Mouse (Mus musculus) CH12.LX (cell line): ENCODE results near the gene Msmp. TPM values are rescaled to one million over a fixed set of nuclear protein-coding genes. Genes with fewer than 3 reads are reported as not detected.

Experiments used
- DNase-seq: peaks from one replicate; pipeline ENCODE4 v3.0.0-alpha.2; 2013; ENCODE audit errors: extremely low read depth
- H3K27ac ChIP-seq: 2 replicates; pipeline ENCODE4 v1.5.1; 2012; ENCODE audit warnings: low read depth, mild to moderate bottlenecking, control low read depth, moderate library complexity; ENCODE audit not compliant: insufficient read depth
- H3K27me3 ChIP-seq: replicated peaks from 2 replicates; pipeline ENCODE3; 2012; ENCODE audit warnings: inconsistent platforms
- H3K36me3 ChIP-seq, 2 experiments: replicated peaks in 1 of 2; 2 replicates each; pipeline versions ENCODE3 to v1.6.1; 2012; ENCODE audit warnings: inconsistent platforms in 1 of 2, low read length in 1 of 2, mild to moderate bottlenecking in 1 of 2, mixed read lengths in 1 of 2, moderate library complexity in 1 of 2; ENCODE audit not compliant: control insufficient read depth in 1 of 2, insufficient read depth in 1 of 2
- H3K4me1 ChIP-seq, 2 experiments: 2 replicates each; pipeline ENCODE4 v1.6.1; 2012; ENCODE audit warnings: inconsistent platforms in 1 of 2, moderate library complexity in 1 of 2; ENCODE audit not compliant: insufficient read depth in 2 of 2, control insufficient read depth in 1 of 2
- H3K4me2 ChIP-seq: 2 replicates; pipeline ENCODE4 v1.6.1; 2012; ENCODE audit warnings: low read depth, mild to moderate bottlenecking, control low read depth; ENCODE audit not compliant: poor library complexity, insufficient read depth, severe bottlenecking
- H3K4me3 ChIP-seq, 3 experiments: fragments of 150-350 bp in 1 of 3; sonication (generic) in 1 of 3; replicated peaks in 1 of 3; 2 replicates each; pipeline versions ENCODE3 to v1.5.1; 2011 to 2012; ENCODE audit warnings: low read depth in 2 of 3, low read length in 2 of 3, mild to moderate bottlenecking in 2 of 3, moderate library complexity in 2 of 3, control low read depth in 1 of 3, improper control_type of control experiment in 1 of 3, inconsistent platforms in 1 of 3, mixed read lengths in 1 of 3; ENCODE audit not compliant: poor library complexity in 1 of 3
- H3K79me2 ChIP-seq: replicated peaks from 2 replicates; pipeline ENCODE4 v1.6.1; 2012; ENCODE audit warnings: mild to moderate bottlenecking, moderate library complexity; ENCODE audit not compliant: control insufficient read depth, poor library complexity, insufficient read depth, severe bottlenecking; ENCODE audit errors: extremely low read depth
- H3K9ac ChIP-seq: 2 replicates; pipeline ENCODE4 v1.6.1; 2012; ENCODE audit warnings: low read depth, mild to moderate bottlenecking, control low read depth, moderate library complexity; ENCODE audit not compliant: insufficient read depth
- H3K9me3 ChIP-seq: replicated peaks from 2 replicates; pipeline ENCODE3; 2012; ENCODE audit warnings: low read length, inconsistent platforms, mixed read lengths
- BHLHE40 ChIP-seq: IDR thresholded peaks from 2 replicates; pipeline ENCODE4 v1.6.1; 2011; ENCODE audit warnings: mild to moderate bottlenecking, low read depth, low read length, improper control_type of control experiment
- CHD1 ChIP-seq: IDR thresholded peaks from 2 replicates; pipeline ENCODE4 v1.6.1; 2012; ENCODE audit warnings: low read depth, low read length, improper control_type of control experiment, inconsistent platforms
- CHD2 ChIP-seq: IDR thresholded peaks from 2 replicates; pipeline ENCODE4 v1.6.1; 2011; ENCODE audit warnings: low read length, improper control_type of control experiment
- CTCF ChIP-seq, 2 experiments: IDR thresholded peaks in 1 of 2; conservative IDR thresholded peaks in 1 of 2; 2 replicates each; pipeline ENCODE4 v1.5.1; 2011 to 2012; ENCODE audit warnings: low read depth in 2 of 2, low read length in 2 of 2, improper control_type of control experiment in 1 of 2, inconsistent platforms in 1 of 2, mild to moderate bottlenecking in 1 of 2, moderate library complexity in 1 of 2
- E2F4 ChIP-seq: IDR thresholded peaks from 2 replicates; pipeline ENCODE4 v1.6.1; 2011; ENCODE audit warnings: low read depth, low read length, improper control_type of control experiment; ENCODE audit not compliant: insufficient replicate concordance
- ETS1 ChIP-seq: conservative IDR thresholded peaks from 2 replicates; pipeline ENCODE4 v1.6.1; 2012; ENCODE audit warnings: low read depth, mild to moderate bottlenecking, inconsistent platforms, low read length, improper control_type of control experiment, moderate library complexity
- GABPA ChIP-seq: IDR thresholded peaks from 2 replicates; pipeline ENCODE4 v1.6.1; 2012; ENCODE audit warnings: low read depth, low read length, improper control_type of control experiment, inconsistent platforms; ENCODE audit not compliant: insufficient replicate concordance
- JUND ChIP-seq: conservative IDR thresholded peaks from 2 replicates; pipeline ENCODE4 v1.6.1; 2011; ENCODE audit warnings: low read depth, low read length, improper control_type of control experiment
- KAT2A ChIP-seq: IDR thresholded peaks from 2 replicates; pipeline ENCODE4 v1.6.1; 2012; ENCODE audit warnings: low read length, improper control_type of control experiment, inconsistent platforms; ENCODE audit not compliant: insufficient replicate concordance
- MAX ChIP-seq: IDR thresholded peaks from 2 replicates; pipeline ENCODE4 v1.6.1; 2011; ENCODE audit warnings: low read length, improper control_type of control experiment
- MEF2A ChIP-seq: IDR thresholded peaks from 2 replicates; pipeline ENCODE4 v1.6.1; 2014; ENCODE audit warnings: low read depth, mild to moderate bottlenecking, inconsistent platforms, low read length, improper control_type of control experiment, borderline replicate concordance
- MXI1 ChIP-seq: IDR thresholded peaks from 2 replicates; pipeline ENCODE4 v1.6.1; 2011; ENCODE audit warnings: mild to moderate bottlenecking, low read depth, low read length, improper control_type of control experiment
- MYC ChIP-seq: IDR thresholded peaks from 2 replicates; pipeline ENCODE4 v1.6.1; 2011; ENCODE audit warnings: low read depth, mild to moderate bottlenecking, improper control_type of control experiment, low read length
- NELFE ChIP-seq: IDR thresholded peaks from 2 replicates; pipeline ENCODE4 v1.6.1; 2011; ENCODE audit warnings: low read depth, low read length, improper control_type of control experiment
- POLR2A ChIP-seq: IDR thresholded peaks from 2 replicates; pipeline ENCODE4 v1.6.1; 2011; ENCODE audit warnings: low read depth, mild to moderate bottlenecking, improper control_type of control experiment, low read length
- SIN3A ChIP-seq: IDR thresholded peaks from 2 replicates; pipeline ENCODE4 v1.6.1; 2012; ENCODE audit warnings: low read length, improper control_type of control experiment, inconsistent platforms
- TBP ChIP-seq: conservative IDR thresholded peaks from 2 replicates; pipeline ENCODE4 v1.6.1; 2011; ENCODE audit warnings: low read depth, low read length, improper control_type of control experiment
- TCF12 ChIP-seq: IDR thresholded peaks from 2 replicates; pipeline ENCODE4 v1.6.1; 2014; ENCODE audit warnings: low read depth, mild to moderate bottlenecking, inconsistent platforms, low read length, improper control_type of control experiment
- UBTF ChIP-seq: IDR thresholded peaks from 2 replicates; pipeline ENCODE4 v1.6.1; 2012; ENCODE audit warnings: low read depth, mild to moderate bottlenecking, inconsistent platforms, low read length, improper control_type of control experiment, moderate library complexity
- USF1 ChIP-seq: IDR thresholded peaks from 2 replicates; pipeline ENCODE4 v1.6.1; 2014; ENCODE audit warnings: low read depth, mild to moderate bottlenecking, inconsistent platforms, low read length, improper control_type of control experiment
- USF2 ChIP-seq: conservative IDR thresholded peaks from 2 replicates; pipeline ENCODE4 v1.6.1; 2011; ENCODE audit warnings: low read depth, low read length, improper control_type of control experiment
- ZC3H11A ChIP-seq: IDR thresholded peaks from 2 replicates; pipeline ENCODE4 v1.6.1; 2012; ENCODE audit warnings: low read depth, mild to moderate bottlenecking, inconsistent platforms, low read length, improper control_type of control experiment
- ZMIZ1 ChIP-seq: IDR thresholded peaks from 2 replicates; pipeline ENCODE4 v1.6.1; 2012; ENCODE audit warnings: low read depth, mild to moderate bottlenecking, inconsistent platforms, low read length, improper control_type of control experiment
- ZNF384 ChIP-seq: IDR thresholded peaks from 2 replicates; pipeline ENCODE4 v1.6.1; 2012; ENCODE audit warnings: low read depth, low read length, improper control_type of control experiment, inconsistent platforms
- dilution Hi-C: fragments of 300-500 bp; cut with MboI; formaldehyde crosslinking; loops from 2 replicates; pipeline ENCODE4 v1.14.3; 2020; ENCODE audit warnings: low sequenced_read_pairs; ENCODE audit not compliant: extremely low pct_unique_long_range_greater_than_20kb, extremely low pct_ligation_motif_present
- in situ Hi-C: fragments of 300-500 bp; cut with MboI; formaldehyde crosslinking; loops from 3 replicates; pipeline ENCODE4 v1.14.3; 2019; ENCODE audit warnings: low sequenced_read_pairs, low pct_ligation_motif_present, low pct_unique_long_range_greater_than_20kb, mixed read lengths
- polyA plus RNA-seq: library from polyadenylated mRNA; unstranded; fragments of >175 nt; gene quantifications from 2 replicates; pipeline ENCODE4 v1.2.1, GENCODE M21; 2012; ENCODE audit warnings: low read depth; ENCODE audit not compliant: insufficient read length
- total RNA-seq, 2 experiments: library from RNA; depleted of rRNA; stranded (reverse); fragments of 300-350 nt in 1 of 2; fragments of >200 nt in 1 of 2; gene quantifications; 2 replicates each; pipeline ENCODE4 v1.2.3; 2012 to 2014

Msmp gene
- total and polyA plus RNA-seq, 3 experiments, result 0.72 to 5.9 TPM; not detected in 1

DNA sequence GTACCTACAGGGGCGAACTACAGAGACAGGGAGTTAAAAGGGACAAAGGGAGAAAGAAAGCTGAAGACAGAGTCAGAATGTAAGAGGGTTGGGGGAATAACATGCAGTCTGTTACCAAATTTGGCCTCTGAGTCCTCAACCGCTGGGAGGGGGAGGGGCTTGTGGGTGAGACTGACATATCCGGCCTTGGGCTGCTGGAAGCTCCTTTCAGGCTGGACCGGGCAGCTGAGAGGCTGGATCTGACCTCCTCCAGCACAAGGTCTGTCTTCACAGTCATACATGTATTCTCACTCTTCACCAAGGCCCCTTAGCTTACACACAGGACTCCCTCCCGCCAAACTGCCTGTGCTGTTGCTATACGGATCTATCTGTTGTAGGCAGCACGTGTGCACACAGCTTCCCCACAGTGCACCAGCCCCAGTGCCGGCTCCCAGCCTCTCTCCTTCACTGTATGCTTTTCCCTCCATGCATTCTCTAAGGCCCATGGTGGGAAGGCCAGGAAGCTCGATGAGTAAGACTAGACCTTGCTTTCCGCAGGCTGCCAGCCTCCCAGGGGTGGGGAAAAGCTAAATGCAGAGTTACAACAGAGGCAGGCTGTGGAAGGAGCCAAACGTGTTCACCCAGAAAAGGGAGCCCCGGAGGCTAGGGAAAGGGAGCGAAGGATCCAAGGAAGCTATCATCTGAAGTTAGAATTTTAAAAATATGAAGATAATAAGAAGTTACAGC is 25.5 kb downstream of the Msmp start:
- Histone ChIP-seq H3K4me1 (peaks cover 24 to 81% of the 10 kb centered on the region in 2 experiments), H3K9ac (no peak overlapping the region), H3K27ac (peak overlapping the region; percentile 29; the same call in 1 of the 2 replicates), H3K4me2 (peak overlapping the region; percentile 92), H3K4me3 (no peak overlapping the region), H3K9me3 (no peaks in the 10 kb centered on the region), H3K79me2 (peaks cover 46% of the 10 kb centered on the region), H3K36me3 (peaks cover 29 to 47% of the 10 kb centered on the region in 2 experiments), H3K27me3 (no peaks in the 10 kb centered on the region)
- peak; percentile 54 for TF ChIP-seq CHD2
- peak; percentile 85 for TF ChIP-seq MXI1
- peak; percentile 77 for TF ChIP-seq BHLHE40
- TF ChIP-seq TBP, result no peak
- TF ChIP-seq MEF2A, result peak; percentile 96
- no peak for TF ChIP-seq GABPA
- TF ChIP-seq TCF12, result peak; percentile 32; the same call in 1 of the 2 replicates
- peak; percentile 57; the same call in 1 of the 2 replicates for TF ChIP-seq SIN3A
- no peak for TF ChIP-seq CTCF (conservative IDR thresholded peaks at IDR 0.05 in 1 of 2, IDR thresholded peaks at IDR 0.05 in 1 of 2; ENCODE audit: low read depth in 2 of 2, low read length in 2 of 2)
- TF ChIP-seq MAX, result peak; percentile 64
- TF ChIP-seq POLR2A, result peak; percentile 29; the same call in 1 of the 2 replicates
- TF ChIP-seq ETS1, result 0 out of 2 replicates have a peak, but pooled peaks have one; percentile 16
- in situ Hi-C loops, result loop anchor here (25.0 kb wide), 1 partner anchor 546 kb away; the partner anchor contains the start of genes Fancg and Vcp
- dilution Hi-C loops, result no loop called here
- DNase-seq, result peak; percentile 59

DNA sequence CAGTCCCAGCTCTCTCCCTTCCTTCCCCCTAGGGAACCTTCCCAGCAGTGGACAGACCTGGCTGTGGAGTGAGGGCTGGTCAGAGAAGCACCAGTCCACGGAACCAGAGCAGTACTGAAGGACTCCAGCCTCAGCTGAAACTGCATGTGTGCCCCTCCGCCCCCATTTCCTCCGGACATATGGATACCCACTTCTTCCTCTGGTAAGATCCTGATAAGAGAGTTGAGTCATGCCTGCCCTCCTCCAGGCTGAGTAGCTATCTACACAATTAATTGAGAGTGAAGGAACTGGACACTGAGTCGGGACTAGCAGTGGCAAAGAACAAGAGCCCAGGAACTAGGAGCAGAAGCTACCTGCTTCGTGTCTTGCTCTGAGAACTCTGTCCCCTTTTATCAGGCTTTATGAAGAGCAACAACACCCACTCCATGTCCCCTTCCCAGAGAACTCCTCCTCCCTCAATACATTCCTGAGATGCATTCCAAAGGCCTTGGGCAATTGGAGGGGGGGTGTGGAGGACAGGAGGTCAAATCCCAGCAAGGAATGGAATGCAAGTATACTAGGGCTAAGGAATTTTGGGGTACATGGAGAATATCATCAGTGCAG is 26.2 kb downstream of the Msmp start:
- no peak overlapping the region for H3K4me3 ChIP-seq
- dilution Hi-C loops, result no loop called here

More for the DNA sequence above, 26.2 kb downstream of the Msmp start:
- peak overlapping the region; percentile 92 for H3K4me2 ChIP-seq
- H3K4me1 ChIP-seq, result peaks cover 24 to 81% of the 10 kb centered on the region in 2 experiments
- in situ Hi-C loops, result loop anchor here (25.0 kb wide), 1 partner anchor 546 kb away; the partner anchor contains the start of genes Fancg and Vcp
- no peaks in the 10 kb centered on the region for H3K9me3 ChIP-seq
- TF ChIP-seq TBP, result no peak
- no peak for TF ChIP-seq ETS1
- no peak for TF ChIP-seq MYC
- TF ChIP-seq ZNF384, result no peak
- TF ChIP-seq JUND, result no peak
- TF ChIP-seq ZC3H11A, result no peak
- TF ChIP-seq NELFE, result no peak
- TF ChIP-seq E2F4, result no peak
- TF ChIP-seq USF2, result no peak
- no peak for TF ChIP-seq USF1
- TF ChIP-seq UBTF, result no peak
- TF ChIP-seq CHD2, result no peak
- no peak for TF ChIP-seq MEF2A
- TF ChIP-seq CHD1, result no peak
- TF ChIP-seq MXI1, result no peak
- TF ChIP-seq KAT2A, result no peak
- no peak for TF ChIP-seq MAX
- TF ChIP-seq ZMIZ1, result no peak
- H3K36me3 ChIP-seq, result peaks cover 36 to 49% of the 10 kb centered on the region in 2 experiments
- no peak overlapping the region; the same call in 1 of the 2 replicates for H3K9ac ChIP-seq
- H3K27me3 ChIP-seq, result no peaks in the 10 kb centered on the region
- peak overlapping the region; percentile 29; the same call in 1 of the 2 replicates for H3K27ac ChIP-seq
- peaks cover 46% of the 10 kb centered on the region for H3K79me2 ChIP-seq
- DNase-seq, result no peak
